Mouse (Mus musculus): ENCODE data around the gene Wapl. TPM values are rescaled to one million over a fixed set of nuclear protein-coding genes. Genes with fewer than 3 reads are reported as not detected.

Wapl gene
- total and polyA plus RNA-seq, 3 experiments = 77.7 to 114 (median 79.2) TPM

DNA sequence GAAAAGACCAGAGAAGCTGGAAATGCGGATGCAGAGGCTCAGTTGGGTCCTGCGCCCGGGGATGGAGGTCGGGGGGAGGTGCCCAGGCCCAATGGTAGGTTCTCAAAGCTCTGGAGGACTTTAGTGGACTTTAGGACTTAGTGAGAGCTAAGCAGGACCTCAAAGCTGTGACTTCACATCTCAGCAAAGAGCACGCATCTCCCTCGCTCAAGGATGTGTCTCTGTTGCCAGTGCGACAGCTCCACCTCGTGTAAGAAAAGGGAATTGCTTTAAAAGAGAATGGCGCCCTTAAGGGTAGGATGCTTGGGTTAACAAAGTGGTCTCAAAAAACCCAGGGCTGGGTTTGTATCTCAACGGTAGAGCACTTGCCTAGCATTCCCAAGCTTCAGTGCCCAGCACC lies 104.1 kb downstream of the Wapl start:
- Histone ChIP-seq H3K27me3 (replicated peaks) (peaks cover 2% of the 10 kb centered on the region), H3K4me2 (ENCODE audit: insufficient read depth, low read depth, poor library complexity, severe bottlenecking) (no peak overlapping the region), H3K79me2 (replicated peaks; ENCODE audit: control insufficient read depth, extremely low read depth, insufficient read depth, poor library complexity, severe bottlenecking) (no peaks in the 10 kb centered on the region), H3K9me3 (replicated peaks; ENCODE audit: low read length) (peaks cover 9% of the 10 kb centered on the region), H3K36me3 (replicated peaks in 1 of 2; ENCODE audit: control insufficient read depth in 1 of 2, insufficient read depth in 1 of 2, low read length in 1 of 2) (no peaks in the 10 kb centered on the region), H3K4me1 (ENCODE audit: control insufficient read depth in 1 of 2, insufficient read depth in 2 of 2) (peaks cover 2 to 14% of the 10 kb centered on the region in 2 experiments; a peak in 2 of 4 replicates), H3K27ac (ENCODE audit: insufficient read depth, low read depth) (no peak overlapping the region), H3K9ac (ENCODE audit: insufficient read depth, low read depth) (no peak overlapping the region), H3K4me3 (replicated peaks in 1 of 3; ENCODE audit: low read depth in 2 of 3, low read length in 2 of 3, poor library complexity in 1 of 3) (no peak overlapping the region)
- TF ChIP-seq ZMIZ1 (IDR thresholded peaks at IDR 0.05; ENCODE audit: low read depth, low read length) (no peak), CTCF (conservative IDR thresholded peaks at IDR 0.05 in 1 of 2, IDR thresholded peaks at IDR 0.05 in 1 of 2; ENCODE audit: low read depth in 2 of 2, low read length in 2 of 2) (peak; percentile 89 to 97), UBTF (IDR thresholded peaks at IDR 0.05; ENCODE audit: low read depth, low read length) (no peak), ZC3H11A (IDR thresholded peaks at IDR 0.05; ENCODE audit: low read depth, low read length) (peak; percentile 71), MEF2A (IDR thresholded peaks at IDR 0.05; ENCODE audit: borderline replicate concordance, low read depth, low read length) (0 out of 2 replicates have a peak, but pooled peaks have one; percentile 10), RAD21 (IDR thresholded peaks at IDR 0.05; ENCODE audit: low read depth, low read length) (peak; percentile 98), BHLHE40 (IDR thresholded peaks at IDR 0.05; ENCODE audit: low read depth, low read length) (0 out of 2 replicates have a peak, but pooled peaks have one; percentile 5), MYC (IDR thresholded peaks at IDR 0.05; ENCODE audit: low read depth, low read length) (0 out of 2 replicates have a peak, but pooled peaks have one; percentile 64), MXI1 (IDR thresholded peaks at IDR 0.05; ENCODE audit: low read depth, low read length) (no peak), USF1 (IDR thresholded peaks at IDR 0.05; ENCODE audit: low read depth, low read length) (no peak), NRF1 (IDR thresholded peaks at IDR 0.05; ENCODE audit: low read depth, low read length) (peak; percentile 29; the same call in 1 of the 2 replicates), SMC3 (IDR thresholded peaks at IDR 0.05; ENCODE audit: low read depth, low read length) (peak; percentile 95), JUND (conservative IDR thresholded peaks at IDR 0.05; ENCODE audit: low read depth, low read length) (no peak), NELFE (IDR thresholded peaks at IDR 0.05; ENCODE audit: low read depth, low read length) (peak; percentile 36; the same call in 1 of the 2 replicates), MAX (IDR thresholded peaks at IDR 0.05; ENCODE audit: low read length) (peak; percentile 78), SIN3A (IDR thresholded peaks at IDR 0.05; ENCODE audit: low read length) (no peak), TCF12 (IDR thresholded peaks at IDR 0.05; ENCODE audit: low read depth, low read length) (0 out of 2 replicates have a peak, but pooled peaks have one; percentile 15), USF2 (conservative IDR thresholded peaks at IDR 0.05; ENCODE audit: low read depth, low read length) (no peak), RCOR1 (conservative IDR thresholded peaks at IDR 0.05; ENCODE audit: low read depth, low read length) (no peak), E2F4 (IDR thresholded peaks at IDR 0.05; ENCODE audit: insufficient replicate concordance, low read depth, low read length) (no peak)
- in situ Hi-C loops (cut with MboI; ENCODE audit: low pct_ligation_motif_present, low pct_unique_long_range_greater_than_20kb, low sequenced_read_pairs) = no loop called here
- dilution Hi-C loops (cut with MboI; ENCODE audit: extremely low pct_ligation_motif_present, extremely low pct_unique_long_range_greater_than_20kb, low sequenced_read_pairs) = no loop called here
- DNase-seq (ENCODE audit: extremely low read depth) = peak; percentile 75

GRCm38 (mm10) chr14:34778760-34779159 lies 105.0 kb downstream of the Wapl start:
- in situ Hi-C loops (cut with MboI; ENCODE audit: low pct_ligation_motif_present, low pct_unique_long_range_greater_than_20kb, low sequenced_read_pairs) = no loop called here
- peaks cover 2 to 14% of the 10 kb centered on the region in 2 experiments; a peak in 2 of 4 replicates for H3K4me1 ChIP-seq (ENCODE audit: control insufficient read depth in 1 of 2, insufficient read depth in 2 of 2)
- H3K27ac ChIP-seq (ENCODE audit: insufficient read depth, low read depth) = no peak overlapping the region
- H3K9ac ChIP-seq (ENCODE audit: insufficient read depth, low read depth) = no peak overlapping the region
- no peaks in the 10 kb centered on the region for H3K79me2 ChIP-seq (replicated peaks; ENCODE audit: control insufficient read depth, extremely low read depth, insufficient read depth, poor library complexity, severe bottlenecking)
- H3K9me3 ChIP-seq (replicated peaks; ENCODE audit: low read length) = peaks cover 9% of the 10 kb centered on the region
- H3K4me3 ChIP-seq (replicated peaks in 1 of 3; ENCODE audit: low read depth in 2 of 3, low read length in 2 of 3, poor library complexity in 1 of 3) = no peak overlapping the region
- dilution Hi-C loops (cut with MboI; ENCODE audit: extremely low pct_ligation_motif_present, extremely low pct_unique_long_range_greater_than_20kb, low sequenced_read_pairs) = no loop called here
- no peak overlapping the region for H3K4me2 ChIP-seq (ENCODE audit: insufficient read depth, low read depth, poor library complexity, severe bottlenecking)
- DNase-seq (ENCODE audit: extremely low read depth) = no peak
- no peak for TF ChIP-seq CHD2 (IDR thresholded peaks at IDR 0.05; ENCODE audit: low read length)
- TF ChIP-seq CHD1 (IDR thresholded peaks at IDR 0.05; ENCODE audit: low read depth, low read length) = no peak
- TF ChIP-seq JUND (conservative IDR thresholded peaks at IDR 0.05; ENCODE audit: low read depth, low read length) = no peak
- no peak for TF ChIP-seq ZC3H11A (IDR thresholded peaks at IDR 0.05; ENCODE audit: low read depth, low read length)
- TF ChIP-seq KAT2A (IDR thresholded peaks at IDR 0.05; ENCODE audit: insufficient replicate concordance, low read length) = no peak
- no peak for TF ChIP-seq ZNF384 (IDR thresholded peaks at IDR 0.05; ENCODE audit: low read depth, low read length)
- no peak for TF ChIP-seq JUN (IDR thresholded peaks at IDR 0.05; ENCODE audit: insufficient read depth, low read depth, low read length)
- peaks cover 2% of the 10 kb centered on the region for H3K27me3 ChIP-seq (replicated peaks)
- no peaks in the 10 kb centered on the region for H3K36me3 ChIP-seq (replicated peaks in 1 of 2; ENCODE audit: control insufficient read depth in 1 of 2, insufficient read depth in 1 of 2, low read length in 1 of 2)

Measured in CH12.LX (cell line).